Mouse (Mus musculus) liver, adult 2 months (tissue): ENCODE results near the gene Gpx4.

Experiments
- CTCF ChIP-seq: fragments of 200-500 bp; IDR thresholded peaks from 2 replicates; pipeline ENCODE4 v1.5.1; 2011; ENCODE audit warnings: low read depth, low read length, control low read depth
- POLR2A ChIP-seq: fragments of 200-500 bp; IDR thresholded peaks from 2 replicates; pipeline ENCODE4 v1.6.1; 2011; ENCODE audit warnings: low read length, control low read depth; ENCODE audit not compliant: insufficient read depth; ENCODE audit errors: extremely low read depth

DNA sequence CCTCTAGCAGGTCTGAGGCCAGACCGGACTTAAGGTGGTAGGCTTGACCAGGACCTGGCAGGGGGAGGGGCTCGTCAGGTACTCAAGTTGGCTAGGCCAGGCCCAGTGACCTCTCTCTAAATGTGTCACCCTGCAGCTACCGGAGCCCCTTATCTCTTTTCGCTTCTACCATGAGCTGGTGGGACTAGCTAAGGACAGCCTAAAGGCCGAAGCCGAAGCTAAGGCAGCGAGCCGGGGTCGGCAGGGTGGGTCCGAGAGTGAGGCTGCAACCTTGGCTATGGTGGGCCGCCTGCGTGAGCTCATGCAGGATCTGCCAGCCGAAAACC, 18.5 kb upstream of the Gpx4 start:
- no peak for TF ChIP-seq CTCF
- TF ChIP-seq POLR2A: no peak
